Mouse (Mus musculus) bone marrow macrophage, adult 2 months (primary cell): ENCODE measurements at regions not wholly inside any gene's neighbourhood (a gene's known extent, or its start where the extent isn't known, plus 50 kb on each side); places are given as distances from the start of the nearest gene placed in this dataset.

ENCODE experiments used
- CTCF ChIP-seq: IDR thresholded peaks from 2 replicates; pipeline ENCODE4 v1.5.1; 2012; ENCODE audit warnings: low read depth, mild to moderate bottlenecking, low read length, moderate library complexity
- POLR2A ChIP-seq: IDR thresholded peaks from 2 replicates; pipeline ENCODE4 v1.6.1; 2012; ENCODE audit warnings: mild to moderate bottlenecking, low read depth, low read length, borderline replicate concordance

DNA sequence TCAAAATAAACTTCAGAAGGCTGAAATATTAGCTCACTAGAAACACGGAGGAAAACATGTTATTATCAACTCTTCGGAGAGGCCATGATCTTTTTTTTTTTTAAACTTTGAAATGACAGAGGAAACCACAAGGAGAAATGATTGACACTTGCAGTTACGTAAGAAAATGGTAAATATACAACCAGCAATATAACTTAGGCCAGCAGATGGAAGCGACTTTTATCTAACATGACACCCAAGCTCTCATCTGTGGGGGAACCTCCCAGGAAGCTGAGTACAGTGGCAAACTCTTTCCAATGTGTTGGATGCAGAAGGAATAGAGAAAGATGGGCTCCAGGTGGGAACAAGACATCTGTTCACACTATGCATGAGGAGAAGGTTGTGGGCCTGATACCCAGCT is 104.2 kb downstream of the Gm5426 start:
- TF ChIP-seq POLR2A (no peak), CTCF (no peak)
